Mouse (Mus musculus) embryo, embryonic 10 days (tissue): ENCODE results near the gene Ppp2r5e.

Experiments
- DNase-seq: peaks from one replicate; pipeline ENCODE4 v3.0.0-alpha.2; 2015; ENCODE audit warnings: low spot score

Gene Ppp2r5e

GRCm38 (mm10) chr12:75577255-75577654 is 18.8 kb downstream of the Ppp2r5e start:
- DNase-seq: no peak

DNA sequence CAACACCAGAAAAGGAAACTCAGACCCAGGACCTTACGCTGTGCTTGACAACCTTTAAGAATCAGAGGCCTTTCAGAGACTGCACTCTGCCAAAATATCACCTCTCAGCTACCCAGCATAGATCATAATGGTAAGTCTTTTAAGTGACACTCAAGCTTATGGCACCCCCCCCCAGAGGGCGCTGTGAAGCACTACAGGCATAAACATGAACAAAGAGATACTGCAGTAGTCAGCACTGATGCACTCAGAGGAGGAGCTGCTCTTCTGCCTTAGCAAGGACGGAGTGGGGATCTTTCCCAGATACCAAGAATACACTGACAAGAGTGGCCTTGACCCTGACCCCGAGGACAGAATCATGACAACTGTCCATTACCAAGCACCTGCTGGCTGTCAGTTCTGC is 23.8 kb downstream of the Ppp2r5e start:
- DNase-seq: no peak

GRCm38 (mm10) chr12:75570138-75570537 is 25.9 kb downstream of the Ppp2r5e start:
- DNase-seq: no peak

DNA sequence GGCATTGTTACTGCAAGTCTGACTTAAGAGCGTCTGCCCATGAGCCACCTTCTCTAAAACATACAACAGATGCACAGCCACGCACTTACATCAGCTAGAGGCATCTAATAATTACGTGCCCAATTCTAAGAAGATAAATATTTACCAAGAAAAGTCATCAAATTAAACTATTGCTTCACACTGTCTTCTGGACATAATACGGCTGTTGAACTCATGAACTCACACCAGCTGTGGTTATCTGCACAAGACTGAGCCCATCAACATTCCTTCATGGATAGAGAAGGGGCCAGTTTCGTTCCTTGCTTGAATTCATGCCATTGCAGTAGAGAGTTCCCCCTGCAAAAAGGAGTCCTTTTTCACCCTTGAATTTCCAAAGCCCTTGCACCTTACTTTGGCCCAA is 28.3 kb downstream of the Ppp2r5e start:
- no peak for DNase-seq

DNA sequence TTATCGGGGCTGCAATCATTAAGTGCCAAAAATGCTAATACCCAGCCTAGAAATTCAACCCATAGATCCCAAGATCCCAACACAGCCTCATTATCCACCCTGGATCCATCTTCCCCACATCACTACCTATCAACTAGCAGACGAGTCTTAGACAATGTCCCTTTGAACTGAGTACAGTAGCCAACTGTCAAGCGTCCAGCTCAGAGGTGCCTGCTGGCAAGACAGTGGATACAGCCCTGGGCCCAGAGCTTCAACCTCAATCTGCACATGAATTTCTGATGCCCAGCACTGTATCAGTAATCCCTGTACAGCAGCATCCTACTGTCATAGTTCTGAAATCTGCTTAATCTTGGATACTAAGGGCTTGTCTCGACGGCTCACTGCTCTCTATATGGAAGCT is 30.3 kb downstream of the Ppp2r5e start:
- DNase-seq: no peak

- no peak for DNase-seq
Measured at GRCm38 (mm10) chr12:75564498-75564897, 31.5 kb downstream of the Ppp2r5e start.

- DNase-seq: no peak
Measured at GRCm38 (mm10) chr12:75562996-75563618, 32.9 kb downstream of the Ppp2r5e start.

GRCm38 (mm10) chr12:75560681-75561387 is 35.2 kb downstream of the Ppp2r5e start:
- DNase-seq: no peak

DNA sequence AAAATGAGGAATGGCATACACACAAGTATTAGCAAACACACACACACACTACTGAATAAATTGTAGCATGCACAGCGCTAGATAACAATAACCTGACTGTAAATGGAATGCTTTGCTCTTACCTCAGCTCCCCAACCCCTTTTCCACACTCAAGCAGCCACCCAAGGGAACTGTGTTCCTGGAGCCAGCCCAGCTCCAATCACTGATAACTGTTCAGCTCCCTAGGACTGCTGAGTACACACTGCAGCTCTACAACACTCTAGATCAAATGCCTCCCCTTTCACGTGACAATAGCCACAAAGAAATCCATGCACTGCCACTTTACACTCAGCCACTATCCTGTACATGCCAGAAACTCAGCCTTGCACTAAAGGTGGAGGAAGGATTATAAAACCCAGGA is 36.8 kb downstream of the Ppp2r5e start:
- no peak for DNase-seq

GRCm38 (mm10) chr12:75557813-75558212 is 38.2 kb downstream of the Ppp2r5e start:
- DNase-seq: no peak

DNA sequence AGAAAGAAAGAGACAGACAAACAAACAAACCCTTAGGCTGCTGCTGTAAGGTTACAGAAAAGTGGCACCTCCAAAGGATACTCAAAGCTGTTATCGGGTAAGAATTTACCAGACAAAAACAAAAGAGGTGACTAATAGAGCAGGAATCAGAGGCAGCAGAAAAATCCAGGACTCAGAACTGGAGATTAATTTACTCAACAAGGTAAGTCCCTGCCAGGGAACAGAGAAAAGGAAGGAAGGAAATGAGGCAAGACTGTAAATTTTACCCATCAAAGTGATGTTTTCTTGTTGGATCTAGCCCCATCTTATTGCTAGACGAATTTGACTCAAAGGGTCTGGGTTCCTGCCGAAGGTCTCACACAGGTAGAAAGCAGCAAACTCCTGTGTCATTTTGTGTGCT is 41.0 kb downstream of the Ppp2r5e start:
- no peak for DNase-seq

GRCm38 (mm10) chr12:75552296-75552695 is 43.7 kb downstream of the Ppp2r5e start:
- no peak for DNase-seq

DNA sequence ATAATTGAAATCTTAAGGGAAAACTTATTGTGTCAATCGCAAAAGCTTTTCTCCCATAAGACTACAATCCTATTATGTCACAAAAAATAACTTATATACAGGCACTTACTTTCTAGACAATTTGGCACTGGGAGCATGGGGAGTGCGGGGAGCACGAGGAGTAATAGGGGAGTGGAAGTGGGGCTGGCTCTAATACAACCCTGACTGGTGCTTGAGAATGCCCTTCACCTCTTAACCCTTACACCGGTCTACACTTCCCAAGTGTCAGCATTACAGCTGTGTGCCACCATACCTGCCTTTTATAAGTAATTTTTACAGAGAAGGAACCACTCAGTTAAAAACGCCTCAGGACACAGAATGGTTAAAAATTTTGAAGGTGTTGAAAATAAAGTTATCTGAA is 44.4 kb downstream of the Ppp2r5e start:
- DNase-seq: no peak

DNA sequence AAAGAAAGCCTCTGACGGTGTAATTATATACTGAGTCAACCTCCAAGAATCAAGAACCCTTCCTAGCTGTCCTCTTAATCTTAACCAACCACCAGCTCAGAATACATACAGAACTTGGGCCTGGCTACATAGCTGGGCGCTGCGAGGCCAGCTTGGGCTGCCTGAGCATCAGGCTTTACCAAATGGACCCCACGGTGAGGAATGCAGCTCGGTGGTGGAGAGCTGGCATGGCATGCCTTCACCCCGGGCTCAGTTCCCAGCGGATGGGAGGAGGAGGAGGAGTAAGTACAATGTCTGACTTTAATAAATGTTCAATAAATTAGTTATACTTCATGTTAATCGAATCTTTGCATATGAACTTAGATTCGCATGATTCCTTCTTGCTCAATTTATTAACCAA is 47.0 kb downstream of the Ppp2r5e start:
- no peak for DNase-seq

GRCm38 (mm10) chr12:75547174-75547573 is 48.9 kb downstream of the Ppp2r5e start:
- DNase-seq: no peak

GRCm38 (mm10) chr12:75546241-75546640 is 49.8 kb downstream of the Ppp2r5e start:
- no peak for DNase-seq

DNA sequence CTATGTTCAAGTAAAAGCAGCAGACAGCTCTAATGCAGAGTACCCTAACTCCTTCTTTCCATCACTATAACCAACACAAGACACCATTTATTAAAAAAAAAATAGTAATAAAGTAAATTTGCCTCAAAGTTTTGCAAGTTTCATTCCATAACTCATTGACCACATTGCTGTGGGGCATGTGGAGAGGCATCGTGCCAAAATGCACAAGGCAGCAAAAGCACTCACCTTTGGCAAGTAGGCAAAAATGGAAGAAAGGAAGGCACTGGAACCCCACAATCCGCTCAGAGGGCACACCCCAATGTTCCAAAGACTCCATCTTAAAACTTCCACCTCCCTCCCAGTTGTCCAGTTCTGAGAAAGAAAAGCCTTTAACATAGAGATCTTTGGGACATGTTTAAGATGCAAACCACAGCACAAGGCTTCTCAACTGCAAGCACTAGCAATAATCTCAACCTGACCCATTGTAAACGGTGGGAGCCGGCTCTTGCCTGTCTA is 50.6 kb downstream of the Ppp2r5e start:
- no peak for DNase-seq

DNA sequence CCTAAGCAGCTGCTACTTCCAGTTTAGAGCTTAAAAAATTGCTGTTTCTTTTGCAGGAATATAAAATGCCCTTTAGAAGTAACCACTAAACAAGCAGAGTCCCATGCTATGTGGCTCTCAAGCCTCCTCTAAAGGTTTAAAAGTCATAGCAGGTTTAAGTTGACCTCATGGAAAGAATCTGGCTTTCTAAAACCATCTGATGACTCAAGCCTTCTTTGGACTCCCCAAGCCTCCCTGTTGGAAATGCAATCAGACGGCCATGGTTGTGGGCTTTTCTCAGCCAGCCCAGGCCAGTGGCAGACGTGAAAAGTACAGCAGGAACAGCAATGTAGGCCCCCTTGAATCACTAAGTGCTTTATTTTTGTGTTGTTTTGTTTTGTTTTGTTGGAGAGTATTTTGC is 51.4 kb downstream of the Ppp2r5e start:
- no peak for DNase-seq

- DNase-seq: no peak
Measured at GRCm38 (mm10) chr12:75544259-75544658, 51.8 kb downstream of the Ppp2r5e start.

GRCm38 (mm10) chr12:75543346-75543745 is 52.7 kb downstream of the Ppp2r5e start:
- DNase-seq: no peak

GRCm38 (mm10) chr12:75540621-75541171 is 55.3 kb downstream of the Ppp2r5e start:
- DNase-seq: no peak

GRCm38 (mm10) chr12:75539228-75539627 is 56.8 kb downstream of the Ppp2r5e start:
- DNase-seq: no peak

DNA sequence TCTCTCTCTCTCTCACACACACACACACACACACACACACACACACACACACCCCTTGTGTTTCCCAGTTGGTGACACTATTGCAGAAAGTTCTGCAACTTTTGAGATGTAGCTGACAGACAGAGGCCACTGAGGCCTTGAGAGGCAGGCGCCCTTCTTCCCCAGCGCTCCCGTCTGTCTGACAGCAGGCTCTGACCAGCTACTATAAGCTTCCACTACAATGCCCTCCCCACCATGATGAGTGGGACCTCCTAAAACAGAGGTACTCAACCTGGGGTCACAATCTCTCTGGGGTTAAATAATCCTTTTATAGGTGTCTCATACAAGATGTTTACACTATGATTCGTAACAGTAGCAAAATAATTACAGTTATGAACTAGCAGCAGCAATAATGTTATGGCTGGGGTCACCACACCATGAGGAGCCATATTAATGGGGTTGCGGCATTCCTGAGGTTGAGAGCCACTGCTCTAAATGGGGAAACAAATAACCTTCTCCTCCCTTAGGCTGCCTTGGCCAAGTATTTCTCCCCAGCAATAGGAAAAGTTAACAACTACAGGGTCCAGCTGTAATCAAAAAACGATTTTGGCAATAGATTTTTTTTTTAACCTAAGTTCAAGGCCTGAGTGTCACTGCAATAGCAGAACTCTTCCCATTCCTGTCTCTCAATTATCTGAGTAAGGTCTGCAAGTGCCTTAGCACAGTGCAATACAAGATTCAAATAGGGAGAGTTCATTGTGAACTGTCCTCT is 58.2 kb downstream of the Ppp2r5e start:
- no peak for DNase-seq
